Mouse (Mus musculus): ENCODE measurements around the gene Flywch1.

Gene Flywch1

GRCm38 (mm10) chr17:23771284-23772218 lies at the start of gene Flywch1:
Flywch1 (minus strand) TSS chr17:23771602.
- in situ Hi-C loops (cut with MboI, MseI) = loop anchor here (10.0 kb wide), 1 partner anchor 53 kb away; the partner anchor contains the start of gene Elob

- in situ Hi-C loops (cut with MboI, MseI) = loop anchor here (10.0 kb wide), 1 partner anchor 46 kb away; the partner anchor contains the start of gene Flywch1
These were observed 49.3 kb upstream of the Flywch1 start for GRCm38 (mm10) chr17:23820731-23821130.

GRCm38 (mm10) chr17:23819235-23819634 lies 47.8 kb upstream of the Flywch1 start:
- in situ Hi-C loops (cut with MboI, MseI) = no loop called here

- in situ Hi-C loops (cut with MboI, MseI) = no loop called here
These were observed 47.2 kb upstream of the Flywch1 start for GRCm38 (mm10) chr17:23818579-23818978.

GRCm38 (mm10) chr17:23815641-23816040 lies 44.2 kb upstream of the Flywch1 start:
- in situ Hi-C loops (cut with MboI, MseI) = no loop called here

GRCm38 (mm10) chr17:23807918-23808317 lies 36.5 kb upstream of the Flywch1 start:
- in situ Hi-C loops (cut with MboI, MseI) = no loop called here

GRCm38 (mm10) chr17:23806867-23807266 lies 35.5 kb upstream of the Flywch1 start:
- in situ Hi-C loops (cut with MboI, MseI) = no loop called here

GRCm38 (mm10) chr17:23804426-23805085 lies 33.2 kb upstream of the Flywch1 start:
- in situ Hi-C loops (cut with MboI, MseI) = no loop called here

GRCm38 (mm10) chr17:23803366-23804041 lies 32.1 kb upstream of the Flywch1 start:
- in situ Hi-C loops (cut with MboI, MseI) = no loop called here

GRCm38 (mm10) chr17:23802746-23803365 lies 31.5 kb upstream of the Flywch1 start:
- in situ Hi-C loops (cut with MboI, MseI) = no loop called here

GRCm38 (mm10) chr17:23801627-23802026 lies 30.2 kb upstream of the Flywch1 start:
- in situ Hi-C loops (cut with MboI, MseI) = no loop called here

- in situ Hi-C loops (cut with MboI, MseI) = no loop called here
These were observed 25.9 kb upstream of the Flywch1 start for GRCm38 (mm10) chr17:23797316-23797715.

GRCm38 (mm10) chr17:23795323-23795722 lies 23.9 kb upstream of the Flywch1 start:
- in situ Hi-C loops (cut with MboI, MseI) = no loop called here

- in situ Hi-C loops (cut with MboI, MseI) = no loop called here
These were observed 19.6 kb upstream of the Flywch1 start for GRCm38 (mm10) chr17:23791079-23791357.

- in situ Hi-C loops (cut with MboI, MseI) = no loop called here
These were observed 19.1 kb upstream of the Flywch1 start, which contains the start of gene Srrm2 for GRCm38 (mm10) chr17:23790269-23791078. Srrm2 (plus strand) TSS chr17:23790532.

GRCm38 (mm10) chr17:23789749-23790268 lies 18.4 kb upstream of the Flywch1 start:
- in situ Hi-C loops (cut with MboI, MseI) = no loop called here

- in situ Hi-C loops (cut with MboI, MseI) = no loop called here
These were observed 17.6 kb upstream of the Flywch1 start for GRCm38 (mm10) chr17:23788973-23789372.

- in situ Hi-C loops (cut with MboI, MseI) = no loop called here
These were observed 15.1 kb upstream of the Flywch1 start for GRCm38 (mm10) chr17:23786510-23786931.

- in situ Hi-C loops (cut with MboI, MseI) = no loop called here
These were observed 14.4 kb upstream of the Flywch1 start, which contains the start of gene Flywch2 for GRCm38 (mm10) chr17:23785561-23786471. Flywch2 (minus strand) TSS chr17:23786081.

Data from T-helper 1 cell (primary cell).